Mouse (Mus musculus) cerebellum, adult 8-10 months (tissue): ENCODE data around the gene Mvb12b.

ENCODE experiments used
- DNase-seq: peaks from one replicate; pipeline ENCODE4 v3.0.0; 2022

The Mvb12b gene

DNA sequence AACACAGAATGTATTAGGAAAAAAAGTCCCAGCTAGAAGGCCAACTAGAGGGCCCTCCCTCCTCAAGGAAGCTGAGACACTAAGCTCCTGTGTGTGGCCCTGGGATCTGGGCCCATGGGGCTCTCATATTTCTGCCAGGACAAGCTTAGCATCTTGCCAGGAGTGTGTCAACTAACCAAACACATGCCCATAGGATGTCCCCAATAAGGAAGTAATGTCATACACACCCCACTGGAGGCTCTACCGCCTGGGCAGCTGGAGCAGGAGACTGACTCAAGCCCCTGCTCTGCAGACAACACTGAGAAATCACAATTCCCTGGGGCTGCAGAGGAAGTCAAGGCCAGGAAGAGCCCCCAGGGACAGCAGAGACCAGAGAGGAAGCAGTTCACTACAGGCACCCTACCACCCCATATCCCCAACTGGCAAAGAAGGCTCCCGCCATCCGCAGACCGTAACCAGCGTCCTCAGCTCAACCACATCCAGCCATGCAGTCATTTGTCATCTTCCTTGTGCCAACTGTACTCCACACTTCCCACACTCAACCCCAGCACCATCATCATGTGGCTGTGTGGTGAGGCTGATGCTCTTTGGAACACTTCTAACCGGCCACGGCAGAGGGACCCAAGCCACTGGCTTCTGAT, 3.0 kb downstream of the Mvb12b start:
- no peak for DNase-seq

DNA sequence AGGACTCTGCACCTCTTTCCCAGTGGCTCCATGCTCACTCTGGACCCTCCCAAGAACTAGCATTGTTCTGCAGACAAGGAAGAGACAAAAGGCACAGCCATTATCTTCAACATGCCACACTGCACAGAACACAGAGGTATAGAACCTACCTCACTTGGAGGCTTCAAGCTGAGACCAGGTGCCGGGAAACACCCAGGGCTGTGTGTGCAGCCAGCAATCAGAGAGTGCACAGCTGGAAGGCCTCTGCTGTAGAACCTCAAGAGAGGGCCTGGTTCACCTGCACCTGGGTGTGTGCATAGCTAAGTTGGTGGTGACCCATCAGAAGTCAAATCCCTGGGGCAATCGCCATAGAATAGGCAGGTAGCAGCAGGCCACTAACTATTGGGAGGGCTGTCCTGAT, 8.5 kb downstream of the Mvb12b start:
- DNase-seq, result no peak

DNA sequence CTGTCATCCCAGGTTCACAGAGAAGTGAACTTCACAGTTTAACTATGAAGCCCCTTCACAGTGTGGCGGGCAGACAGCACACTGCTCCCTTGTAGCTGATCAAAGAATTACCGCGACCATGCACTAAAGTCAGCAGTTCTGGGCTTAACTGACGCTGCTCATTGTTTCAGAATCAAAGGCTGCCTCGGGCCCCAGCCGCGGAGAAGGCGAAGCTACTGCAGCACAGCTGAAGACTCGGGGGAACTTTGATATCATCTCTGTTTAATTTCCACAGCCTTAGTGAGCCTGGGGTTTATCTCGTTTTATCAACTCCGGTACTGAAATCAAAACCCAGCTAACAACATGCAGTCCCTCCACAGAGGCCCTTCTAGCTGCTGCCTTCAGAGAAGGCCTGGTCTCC, 9.3 kb downstream of the Mvb12b start:
- DNase-seq, result no peak

DNA sequence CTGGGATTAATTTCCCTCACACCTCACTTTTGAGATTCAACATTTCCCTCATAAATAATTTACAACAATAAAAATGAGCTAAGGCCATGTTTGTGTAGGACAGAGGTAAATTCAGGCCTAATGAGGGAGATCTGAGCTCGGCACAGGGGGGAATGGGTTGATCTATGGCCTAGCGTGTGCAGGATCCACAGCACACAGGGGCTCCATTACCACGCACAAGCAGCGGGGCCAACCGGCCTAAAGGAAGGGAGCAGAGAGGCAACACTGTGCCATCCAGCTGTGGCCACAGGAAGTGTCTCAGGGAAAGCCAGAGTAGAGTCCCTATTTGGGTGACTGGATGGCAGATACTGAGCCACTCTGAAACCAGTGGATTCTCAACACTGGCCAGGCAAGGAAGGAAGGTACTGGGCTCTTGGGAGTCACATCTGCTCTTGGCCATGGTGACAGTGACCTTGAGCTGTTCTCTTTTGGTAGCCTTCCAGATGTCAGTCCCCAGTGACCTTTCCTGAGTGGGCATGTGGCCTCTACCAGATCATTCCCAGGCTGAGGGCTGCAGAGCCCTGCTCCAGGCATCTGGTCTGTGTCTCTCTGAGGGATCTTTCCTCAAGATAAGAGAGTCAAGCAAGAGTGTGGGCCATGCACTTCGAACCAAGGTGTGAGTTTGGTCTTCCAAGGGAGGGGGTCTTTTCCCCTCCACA, 9.9 kb downstream of the Mvb12b start:
- no peak for DNase-seq

DNA sequence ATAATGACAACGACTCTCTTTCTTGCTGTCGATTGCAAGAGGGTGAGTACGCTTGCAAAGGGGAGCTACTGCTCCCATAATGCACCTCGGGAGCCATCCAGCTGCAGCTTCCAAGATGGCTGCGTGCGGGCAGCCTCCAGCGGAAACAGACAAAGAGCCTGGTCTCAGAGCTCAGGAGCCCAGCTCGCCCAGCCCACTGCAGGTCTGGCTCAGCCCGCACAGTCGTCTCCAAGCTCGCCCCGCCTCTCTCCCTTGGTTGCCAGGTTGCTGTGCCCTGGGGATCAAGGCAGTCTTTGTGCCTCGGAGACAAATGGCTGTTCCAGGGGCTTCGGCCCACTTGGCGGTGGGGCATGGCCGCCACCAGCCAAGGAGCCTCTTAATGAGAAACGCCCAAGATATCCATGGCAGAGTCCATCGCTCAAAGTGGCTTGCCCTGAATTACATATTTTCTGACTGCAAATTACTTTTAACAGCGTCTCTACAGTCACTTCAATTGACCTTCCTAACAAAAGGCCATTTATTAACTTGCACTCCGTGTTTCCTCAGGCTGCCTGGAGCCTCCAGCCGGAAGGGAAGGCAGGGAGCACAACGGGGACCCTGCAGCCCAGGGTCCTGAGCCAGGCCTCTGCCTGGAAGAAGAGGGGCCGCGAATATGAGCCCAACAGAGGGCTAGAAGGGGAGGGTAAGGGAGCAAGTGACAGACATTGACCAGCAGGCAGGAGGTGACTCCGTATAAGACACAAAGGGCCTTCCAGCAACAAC, 11.0 kb downstream of the Mvb12b start:
- DNase-seq, result peak; percentile 41

DNA sequence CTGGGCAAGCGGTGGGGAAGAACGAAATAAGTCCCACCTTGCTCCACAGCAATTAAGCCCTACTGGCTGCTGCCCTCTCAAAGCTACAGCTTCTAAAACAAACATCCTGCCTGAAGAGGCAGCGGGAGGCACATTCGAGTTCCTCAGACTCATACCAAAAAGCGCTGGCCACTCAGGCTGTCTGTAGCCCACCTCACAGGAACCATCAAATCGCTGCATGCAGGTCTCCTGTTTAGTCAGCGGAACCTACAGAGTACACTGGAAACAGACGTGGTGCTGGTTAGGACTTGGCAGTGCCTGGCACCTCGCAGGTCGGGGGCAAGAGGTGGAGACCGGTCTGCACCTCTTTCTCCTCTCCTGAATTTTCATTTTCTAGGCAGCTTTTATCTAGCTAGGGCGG, 12.2 kb downstream of the Mvb12b start:
- DNase-seq, result no peak

DNA sequence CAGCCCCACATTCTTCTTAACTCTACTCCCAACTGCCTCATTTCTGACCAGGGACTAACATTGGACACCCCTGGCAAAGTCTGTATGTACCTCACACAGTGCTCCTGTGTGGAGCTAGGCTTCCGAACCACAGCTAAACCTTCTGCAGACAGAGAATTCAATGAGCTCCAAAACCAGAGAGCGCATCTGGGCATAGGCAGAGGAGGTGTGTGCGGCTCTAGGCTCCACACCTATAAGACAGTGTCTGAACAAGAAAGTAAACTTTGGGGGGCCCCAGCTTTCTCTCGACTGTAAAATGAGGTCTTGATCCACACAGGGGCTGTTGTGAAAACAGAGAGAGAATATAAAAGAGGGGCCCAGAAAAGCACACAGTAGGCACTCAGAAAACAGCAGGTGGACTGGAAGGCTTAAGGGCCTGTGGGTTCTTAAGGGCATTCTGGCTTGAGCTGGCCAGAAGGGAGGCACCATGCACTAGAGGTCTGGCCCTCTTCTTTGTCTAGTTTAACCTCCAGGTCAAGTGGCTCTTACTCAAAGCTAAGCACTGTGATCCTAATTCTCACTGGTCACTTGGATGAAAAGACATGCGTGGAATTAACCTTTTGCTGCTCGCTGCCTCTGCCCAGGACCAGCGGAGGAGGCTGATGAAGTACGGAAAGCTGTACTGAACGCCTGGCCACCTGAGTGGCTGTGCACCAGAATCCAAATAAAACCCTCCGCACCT, 12.7 kb downstream of the Mvb12b start:
- no peak for DNase-seq

DNA sequence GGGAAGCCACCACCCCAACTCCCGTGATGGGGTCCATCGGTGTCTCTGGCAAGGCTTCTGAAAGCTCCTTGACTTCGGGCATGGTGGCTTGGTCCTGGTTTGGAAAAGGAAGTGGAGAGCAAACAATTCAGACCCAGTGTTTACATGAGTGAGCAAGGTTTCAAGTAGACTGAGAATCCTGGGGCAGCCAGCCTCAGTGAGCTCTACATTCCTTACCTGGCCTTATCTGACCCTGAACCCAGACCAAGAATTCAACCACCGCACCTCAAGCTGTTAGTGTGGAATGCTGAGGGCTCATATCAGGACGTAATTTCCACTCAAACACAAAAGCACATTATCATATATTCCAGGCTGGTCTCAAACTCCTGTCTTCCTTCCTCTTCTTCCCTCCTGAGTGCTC, 13.4 kb downstream of the Mvb12b start:
- DNase-seq, result no peak

DNA sequence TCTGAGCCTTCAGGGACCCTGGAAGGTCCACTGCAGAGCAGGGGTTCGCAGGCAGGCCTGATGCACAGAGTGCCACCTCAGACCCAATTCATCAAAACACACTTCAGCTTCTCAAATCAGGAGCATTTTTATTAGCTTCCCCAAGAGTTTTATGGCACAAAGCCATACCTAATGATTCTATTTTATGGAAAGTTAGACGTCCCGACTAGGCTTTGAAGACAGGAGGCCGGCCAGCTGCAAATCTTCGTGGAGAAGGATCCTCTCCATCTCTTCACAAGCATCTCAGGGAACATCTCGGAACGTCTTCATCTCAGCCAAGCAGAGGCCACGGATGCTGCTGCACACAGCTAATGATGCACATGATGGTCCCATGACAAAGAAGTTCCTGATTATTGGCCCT, 14.2 kb downstream of the Mvb12b start:
- no peak for DNase-seq

DNA sequence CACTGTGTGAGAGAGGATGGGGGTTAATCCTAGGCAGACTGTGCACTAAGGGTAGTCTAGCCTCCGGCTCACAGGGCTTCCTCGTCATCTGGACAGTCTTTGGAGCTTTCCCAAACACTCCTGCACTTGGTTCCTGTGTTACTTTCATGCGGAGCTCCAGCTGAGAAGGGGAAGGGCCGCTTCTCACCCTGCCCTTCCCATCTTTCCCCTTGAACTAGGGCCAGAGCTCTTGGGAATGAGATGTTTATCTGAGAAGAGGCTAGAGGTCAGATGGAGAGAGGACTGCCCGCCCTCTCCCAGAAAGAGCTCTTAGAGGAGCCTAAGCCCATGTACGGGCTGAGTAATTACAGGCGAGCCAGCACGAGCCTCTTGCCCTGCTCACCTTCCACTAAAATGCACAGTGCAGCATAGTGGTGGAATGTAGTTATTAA, 14.9 kb downstream of the Mvb12b start:
- DNase-seq, result no peak

DNA sequence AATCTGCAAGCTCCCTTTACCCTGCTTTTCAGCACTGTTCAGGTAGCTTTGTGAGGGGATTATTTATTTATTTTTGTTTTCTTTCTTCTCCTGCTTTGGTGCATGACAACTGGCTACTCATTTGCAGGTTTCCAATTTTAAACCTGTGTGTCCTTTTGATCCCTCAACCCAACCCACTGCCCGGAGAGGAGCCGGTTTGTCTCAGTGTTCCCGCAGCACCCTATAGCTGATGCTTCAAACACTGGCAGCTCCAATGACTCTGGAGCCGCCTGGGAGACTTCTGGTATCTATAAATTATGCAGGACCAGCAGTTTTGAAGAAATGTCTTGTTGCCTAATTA, 16.6 kb downstream of the Mvb12b start:
- DNase-seq, result no peak

DNA sequence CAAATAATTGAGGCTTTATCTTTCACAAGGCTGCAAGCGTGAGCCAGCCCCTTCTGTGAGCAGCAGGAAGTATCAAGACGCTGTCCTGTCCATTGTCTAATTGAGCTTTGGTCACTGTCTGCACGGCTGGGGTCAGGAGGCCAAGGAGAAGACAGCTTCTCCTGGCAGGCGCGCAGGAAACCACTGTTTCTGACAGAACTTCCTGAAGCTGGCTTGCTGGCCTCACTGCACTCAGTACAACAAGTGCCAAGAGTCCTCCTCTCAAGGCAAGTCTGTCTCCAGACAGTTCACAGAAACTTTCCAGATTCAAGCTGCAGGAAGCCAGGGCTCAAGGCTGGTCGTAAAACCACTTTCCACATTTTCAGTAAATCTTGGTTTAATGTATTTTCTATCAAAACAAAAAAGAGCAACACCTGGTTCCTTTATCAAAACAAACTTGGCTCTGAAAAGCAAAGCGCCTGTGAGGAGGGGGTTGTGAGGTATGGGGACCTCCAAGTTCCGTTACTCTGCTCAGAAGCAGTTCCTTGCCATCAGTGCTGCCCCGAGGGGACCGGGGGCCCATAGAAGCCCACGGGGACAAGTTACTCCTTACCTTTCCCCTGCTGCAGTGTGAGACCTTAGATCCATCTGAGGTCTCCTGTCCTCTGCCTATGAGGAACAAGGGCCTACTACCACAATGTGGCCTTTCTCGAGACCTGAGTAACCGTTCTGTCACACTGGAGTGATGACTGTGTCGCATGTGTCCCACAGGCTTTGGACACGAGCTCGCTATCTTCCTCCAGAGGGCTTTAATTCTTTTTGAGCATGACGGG, 17.2 kb downstream of the Mvb12b start:
- DNase-seq, result no peak

DNA sequence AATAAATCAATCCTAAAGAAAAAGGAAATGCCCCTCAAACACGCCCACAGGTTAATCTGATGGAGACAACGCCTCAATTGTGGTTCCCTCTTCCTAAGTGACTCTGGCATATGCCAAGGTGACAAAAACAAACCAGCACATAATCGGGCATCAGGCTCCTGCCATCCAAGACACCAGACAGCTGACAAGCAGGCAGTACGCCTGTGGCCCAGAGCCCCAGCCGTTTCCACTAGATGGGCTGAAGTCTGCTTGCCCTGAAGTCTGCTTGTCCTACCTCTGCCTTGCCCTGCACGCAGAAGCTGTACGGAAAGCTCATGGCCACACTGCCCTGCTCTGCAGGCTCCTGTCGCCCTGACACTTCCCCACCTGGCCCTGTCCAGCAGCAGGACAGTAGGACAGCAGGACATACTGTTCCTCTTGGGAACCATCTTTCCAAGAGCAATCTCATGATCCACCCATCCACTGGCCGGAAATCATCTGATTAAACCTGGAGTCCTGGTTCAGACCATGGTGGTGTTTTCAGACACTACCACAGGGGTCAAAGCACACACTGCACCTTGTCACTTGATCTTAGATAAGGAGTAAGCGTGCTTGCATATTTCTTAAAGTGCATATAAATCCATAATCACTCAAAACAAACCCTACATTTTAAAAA, 17.9 kb downstream of the Mvb12b start:
- DNase-seq, result no peak

DNA sequence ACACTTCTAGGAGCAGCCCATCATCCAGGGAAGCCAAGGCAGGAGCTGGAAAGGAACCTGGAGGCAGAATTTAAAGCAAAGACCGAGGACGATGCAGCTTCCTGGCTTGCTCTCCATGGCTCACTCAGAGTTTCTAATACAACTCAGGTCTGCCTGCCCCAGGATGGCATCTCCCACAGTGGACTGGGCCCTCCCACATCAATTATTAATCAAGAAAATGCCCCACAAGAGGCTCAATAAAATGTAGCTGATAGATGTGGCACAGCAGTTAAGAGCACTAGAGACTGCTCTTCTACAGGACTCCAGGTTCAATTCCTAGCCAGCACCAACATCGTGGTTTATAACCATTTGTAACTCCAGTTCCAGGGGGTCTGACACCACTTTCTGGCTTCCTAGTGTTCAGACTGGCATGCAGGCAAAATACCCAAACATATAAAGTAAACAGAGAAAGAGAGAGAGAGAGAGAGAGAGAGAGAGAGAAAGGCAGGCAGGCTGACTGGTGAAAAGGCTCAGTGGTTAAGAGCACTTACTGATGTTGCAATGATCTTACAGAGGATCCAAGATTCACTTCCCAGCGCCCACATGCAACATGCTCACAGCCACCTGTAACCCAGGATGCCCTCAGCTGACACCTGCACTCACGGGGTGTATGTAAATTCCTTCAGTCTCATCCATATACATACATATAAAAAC, 18.6 kb downstream of the Mvb12b start:
- DNase-seq, result no peak

DNA sequence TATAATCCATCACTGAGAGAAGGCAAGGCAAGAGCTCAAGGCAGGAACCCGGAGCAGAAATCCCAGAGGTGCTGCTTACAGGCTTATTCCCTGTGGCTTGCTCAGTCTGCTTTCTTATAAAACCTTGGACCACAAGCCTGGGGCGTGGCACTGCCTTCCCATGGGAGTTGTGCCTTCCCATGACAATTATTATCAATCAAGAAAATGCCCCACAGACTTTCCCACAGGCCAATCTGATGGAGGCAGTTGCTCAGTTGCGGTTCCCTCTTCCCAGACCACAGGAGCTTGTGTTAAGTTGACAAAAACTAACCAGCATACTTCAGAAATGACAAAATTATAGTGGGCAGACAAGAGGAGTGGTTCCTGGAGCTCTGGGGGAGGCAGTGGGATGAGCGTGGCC, 19.4 kb downstream of the Mvb12b start:
- no peak for DNase-seq

DNA sequence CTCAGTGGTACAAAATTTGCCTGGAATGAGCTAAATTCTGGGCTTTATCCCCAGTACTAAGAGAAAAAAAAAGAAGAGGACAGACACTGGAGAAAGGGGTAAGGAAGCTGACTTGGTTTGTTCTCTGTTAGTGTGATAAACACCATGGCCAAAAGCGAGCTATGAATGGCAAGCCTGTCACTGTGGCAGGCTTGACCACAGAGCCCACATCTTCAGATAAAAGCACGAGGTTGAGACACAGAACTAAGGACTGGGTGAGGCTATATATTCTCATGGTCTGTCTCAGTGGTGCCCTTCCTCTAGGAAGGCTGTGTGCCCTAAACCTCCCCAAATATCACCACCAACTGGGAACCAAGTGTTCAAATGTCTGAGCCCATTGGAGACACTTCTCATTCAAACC, 31.0 kb downstream of the Mvb12b start:
- DNase-seq, result no peak

DNA sequence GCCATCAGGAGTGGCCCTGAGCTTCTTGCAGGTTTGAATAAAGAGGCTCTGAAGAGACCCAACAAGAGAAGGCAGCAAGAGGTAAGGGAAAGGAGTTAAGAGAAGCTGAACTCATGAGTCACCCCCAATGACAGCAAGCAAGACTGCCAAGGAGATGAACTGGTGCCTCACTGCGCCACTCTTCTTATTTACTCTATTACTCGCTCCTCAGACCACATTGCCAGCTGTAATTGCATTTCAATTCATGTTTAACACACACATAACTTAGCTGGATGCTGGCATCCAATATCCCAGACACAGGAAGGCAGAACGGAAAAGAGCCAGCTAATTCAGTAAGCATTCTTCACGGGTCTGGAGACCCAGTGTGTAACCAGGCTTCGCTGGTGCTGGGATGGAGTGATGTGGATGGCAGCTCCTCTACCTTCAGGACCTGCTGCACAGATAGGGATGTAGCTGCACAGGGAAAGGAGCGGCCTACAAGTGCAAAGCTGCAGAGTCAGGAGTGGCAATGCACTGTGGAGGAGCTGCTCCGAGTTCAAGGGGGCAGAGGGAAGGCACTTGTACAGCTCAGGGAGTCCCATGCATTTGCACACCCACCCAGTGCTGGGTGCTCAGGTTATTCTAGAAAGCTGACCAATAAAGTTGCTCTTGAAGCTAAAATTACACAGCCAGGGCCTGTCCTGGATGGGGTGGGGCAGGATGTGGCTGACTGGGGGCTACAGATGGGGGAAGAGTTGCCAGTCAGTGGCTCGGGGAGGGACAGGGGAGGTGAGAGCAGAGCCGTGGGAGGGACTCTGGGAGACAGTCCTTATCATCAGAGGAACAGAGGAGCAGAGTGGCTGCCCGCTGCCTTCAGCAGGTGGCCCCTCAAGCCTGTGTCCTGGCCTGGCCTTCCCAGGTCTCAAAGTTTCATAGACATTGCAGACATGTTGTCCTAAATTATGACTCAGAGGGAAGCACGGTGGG, 34.5 kb downstream of the Mvb12b start:
- no peak for DNase-seq

DNA sequence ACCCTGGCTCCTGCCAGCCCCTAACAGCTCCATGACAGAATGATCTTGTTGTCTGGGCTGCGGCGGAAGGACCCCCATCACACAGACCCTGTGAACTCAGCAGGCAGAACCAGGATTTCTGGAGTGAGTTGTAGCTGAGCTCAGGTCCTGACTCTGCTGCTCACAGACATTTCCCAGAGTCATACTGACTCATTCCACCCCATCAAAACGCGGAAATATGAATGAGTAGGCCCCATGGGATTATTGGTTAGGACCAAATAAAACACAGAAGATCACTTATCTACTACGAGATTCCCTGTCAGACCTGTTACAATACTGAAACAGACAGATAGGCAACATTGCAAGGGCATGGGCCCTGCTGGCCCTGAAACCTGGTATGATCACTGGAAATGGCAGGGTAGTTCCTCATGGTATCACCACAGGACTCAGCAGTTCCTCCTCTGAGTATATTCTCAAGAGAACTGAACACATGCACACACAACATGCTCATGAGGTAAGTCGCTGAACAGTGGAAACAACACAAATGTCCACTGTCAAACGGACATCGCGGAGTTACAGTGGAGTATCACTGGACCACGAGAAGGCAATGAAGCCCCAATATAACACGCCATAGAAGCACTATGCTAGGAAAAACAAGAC, 40.4 kb downstream of the Mvb12b start:
- DNase-seq, result no peak

DNA sequence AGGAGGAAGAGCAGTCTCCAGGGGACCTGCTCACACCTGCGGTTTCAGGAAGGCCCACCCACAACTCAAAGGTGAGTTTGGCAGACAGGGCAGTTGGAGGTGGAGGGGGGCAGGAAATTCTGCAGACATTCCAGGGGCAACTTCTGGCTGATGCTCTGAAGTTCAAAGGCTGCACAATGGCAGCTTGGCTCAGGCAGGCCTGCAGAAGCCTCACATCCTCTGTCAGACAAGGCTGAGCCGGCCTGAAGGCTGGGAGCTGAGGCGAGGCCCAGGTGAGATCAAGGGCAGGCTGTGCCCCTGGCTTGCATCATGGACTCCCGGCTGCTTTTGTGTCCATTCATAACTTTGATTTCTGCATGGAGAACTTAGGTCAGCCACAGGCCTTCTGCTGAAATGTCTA, 41.1 kb downstream of the Mvb12b start:
- no peak for DNase-seq

DNA sequence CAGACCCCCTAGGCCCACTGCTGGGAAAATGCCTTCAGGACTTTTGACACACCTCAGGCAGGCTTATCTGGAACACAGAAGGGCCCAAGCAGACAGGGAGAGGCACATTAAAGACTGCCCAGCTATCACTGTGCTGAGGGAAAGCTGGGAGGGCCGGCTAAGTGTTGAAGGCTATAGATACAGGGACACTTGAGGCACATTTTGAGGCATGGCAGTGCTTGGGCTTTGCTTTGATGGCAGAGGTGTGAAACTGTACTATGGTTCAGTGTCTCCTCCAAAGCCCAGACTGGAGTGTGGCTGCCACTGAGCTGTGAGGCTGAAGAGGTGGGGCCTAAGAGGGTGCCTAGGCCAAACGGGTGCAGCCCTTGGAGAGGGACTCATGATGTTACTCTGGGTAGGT, 44.1 kb downstream of the Mvb12b start:
- no peak for DNase-seq
